Mouse (Mus musculus) spleen, postnatal 10 days (tissue): ENCODE data around the gene Ryk.
"Not testable (repeated sequence)": the region's sequence is repeated elsewhere in the genome, so short reads cannot be mapped to it uniquely, and the experiment has no call there.

Source experiments
- DNase-seq, 2 experiments: peaks; one replicate each; pipeline ENCODE4 v3.0.0; 2021 to 2022; ENCODE audit warnings: low spot score in 2 of 2

Gene Ryk

DNA sequence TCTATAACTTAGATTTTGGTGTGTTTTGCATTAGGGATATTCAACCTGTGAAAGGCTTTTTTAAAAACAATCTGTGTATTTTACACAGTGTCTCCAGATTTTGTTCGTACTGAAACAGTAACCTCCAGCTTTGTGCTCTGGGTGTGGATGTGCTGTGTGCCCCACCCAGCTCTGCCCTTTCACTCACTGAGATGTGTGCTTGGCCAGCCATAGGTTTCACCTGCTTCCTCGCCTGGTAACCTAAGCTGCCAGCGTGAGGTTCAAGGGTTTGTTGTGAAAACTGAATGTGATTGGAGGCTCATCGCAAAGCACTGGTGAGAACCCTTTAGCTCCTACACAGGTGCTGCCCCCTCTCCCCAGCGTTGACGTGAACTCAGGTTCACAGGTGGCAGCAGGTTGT lies 70.2 kb downstream of the Ryk start:
- no peak for DNase-seq

DNA sequence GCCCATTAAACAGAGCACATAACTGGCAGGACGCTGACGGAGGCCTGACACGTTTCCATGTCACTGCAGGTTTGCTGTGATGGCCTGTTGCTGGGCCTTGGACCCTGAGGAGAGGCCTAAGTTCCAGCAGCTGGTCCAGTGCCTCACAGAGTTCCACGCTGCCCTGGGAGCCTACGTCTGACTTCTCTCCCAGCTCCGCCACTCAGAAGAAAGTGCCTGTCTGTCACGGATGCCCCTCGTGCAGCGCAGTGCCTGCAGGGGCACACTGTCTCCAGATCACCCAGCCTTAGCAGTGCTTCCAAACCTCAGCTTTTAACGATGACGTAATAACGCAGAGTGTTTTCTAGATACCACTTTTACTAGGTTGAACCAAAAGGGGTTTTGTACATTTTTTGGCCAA lies 72.1 kb downstream of the Ryk start:
- no peak for DNase-seq

DNA sequence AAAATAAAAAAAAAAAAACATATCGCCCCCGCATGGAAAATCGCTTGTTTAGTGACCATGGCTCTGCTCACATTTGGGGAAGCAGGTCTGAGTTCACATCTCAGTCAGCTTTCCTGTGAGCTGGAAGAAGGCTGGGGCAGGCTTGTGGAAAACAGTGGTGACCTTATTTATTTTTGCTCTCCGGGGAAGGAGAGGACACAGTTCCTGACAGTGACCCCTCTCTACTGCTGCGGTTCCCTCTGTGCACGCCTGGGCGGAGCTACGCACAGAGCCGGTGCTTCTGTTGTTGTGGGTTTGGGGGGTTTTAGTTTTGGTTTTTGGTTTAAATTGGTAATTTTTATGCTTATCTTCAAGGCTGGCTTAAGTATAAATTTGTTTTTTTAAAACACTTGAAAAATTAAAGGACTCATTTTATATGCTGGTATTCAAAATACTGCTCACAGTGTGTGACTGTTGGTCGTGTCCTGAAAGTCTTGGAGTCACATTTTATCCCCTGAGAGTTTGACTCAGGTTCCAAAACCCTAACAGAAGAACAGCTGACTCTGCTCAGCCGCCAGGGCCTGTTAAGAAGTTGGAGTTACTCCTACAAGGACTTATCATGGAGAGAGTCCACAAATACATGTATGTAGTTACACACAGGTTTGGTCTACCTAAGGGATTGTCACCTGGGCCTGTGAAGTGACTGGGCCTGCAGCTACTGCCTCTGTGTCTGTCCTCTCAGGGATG lies 73.0 kb downstream of the Ryk start:
- DNase-seq = no peak

DNA sequence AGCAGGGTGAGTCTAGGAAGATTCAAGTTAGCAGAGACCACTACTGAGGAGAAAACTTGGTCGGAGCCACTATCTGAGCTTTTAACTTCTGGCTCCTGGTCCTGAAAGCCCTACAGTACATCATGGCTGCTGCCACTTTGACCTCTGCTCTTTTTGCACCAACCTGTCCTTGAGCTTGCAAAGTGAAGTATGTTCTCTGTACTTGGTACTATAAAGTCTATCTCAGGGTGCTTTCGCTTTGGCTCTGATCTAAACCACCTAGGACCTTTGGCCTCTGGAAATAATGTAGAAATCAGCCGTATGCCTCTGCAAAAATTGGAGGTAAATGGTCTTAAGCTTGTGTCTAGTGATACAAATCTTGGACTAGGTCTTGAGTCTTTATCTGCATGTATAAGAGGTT lies 76.8 kb downstream of the Ryk start:
- DNase-seq = no peak

DNA sequence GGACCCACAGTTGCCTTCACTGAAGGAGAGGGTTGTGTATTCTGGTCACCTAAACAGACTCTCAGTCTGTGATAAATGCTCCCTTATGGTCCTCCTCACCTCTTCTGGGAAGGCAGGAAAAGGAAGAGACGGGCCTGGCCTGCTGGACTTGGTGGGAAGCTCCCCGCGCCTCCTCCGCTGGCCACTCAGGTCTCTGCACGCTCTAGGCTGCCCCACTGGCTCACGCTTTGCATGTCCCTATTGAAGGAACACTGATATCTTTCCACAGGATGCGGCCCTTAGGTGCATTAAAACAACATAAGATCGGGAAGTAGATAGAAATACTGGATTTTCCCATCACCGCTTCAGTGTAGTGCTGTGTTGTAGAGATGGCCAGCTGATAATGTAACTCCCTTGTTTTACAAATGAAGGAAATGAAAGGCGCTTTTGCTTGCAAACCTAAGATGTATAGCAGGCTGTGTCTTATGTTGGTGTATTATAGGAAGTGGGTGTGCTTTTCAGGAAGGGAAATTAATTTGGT lies 77.9 kb downstream of the Ryk start:
- no peak for DNase-seq

DNA sequence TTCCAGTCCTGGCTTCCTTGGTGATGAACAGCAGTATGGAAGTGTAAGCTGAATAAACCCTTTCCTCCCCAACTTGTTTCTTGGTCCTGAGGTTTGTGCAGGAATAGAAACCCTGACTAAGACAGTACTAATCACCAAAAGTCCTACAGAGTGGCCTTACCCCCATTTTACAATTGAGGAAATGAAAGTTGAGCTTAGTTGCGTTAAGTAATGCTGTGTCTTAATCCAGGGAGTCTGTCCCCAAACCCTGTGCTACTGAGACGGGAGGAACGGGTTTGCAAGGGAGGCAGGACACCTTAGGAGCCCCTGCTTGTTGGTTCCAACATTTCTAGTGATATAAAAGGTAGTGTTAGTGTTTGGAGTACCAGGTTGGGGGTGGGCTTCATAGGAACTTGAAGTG lies 78.9 kb downstream of the Ryk start:
- DNase-seq = not testable (repeated sequence)

DNA sequence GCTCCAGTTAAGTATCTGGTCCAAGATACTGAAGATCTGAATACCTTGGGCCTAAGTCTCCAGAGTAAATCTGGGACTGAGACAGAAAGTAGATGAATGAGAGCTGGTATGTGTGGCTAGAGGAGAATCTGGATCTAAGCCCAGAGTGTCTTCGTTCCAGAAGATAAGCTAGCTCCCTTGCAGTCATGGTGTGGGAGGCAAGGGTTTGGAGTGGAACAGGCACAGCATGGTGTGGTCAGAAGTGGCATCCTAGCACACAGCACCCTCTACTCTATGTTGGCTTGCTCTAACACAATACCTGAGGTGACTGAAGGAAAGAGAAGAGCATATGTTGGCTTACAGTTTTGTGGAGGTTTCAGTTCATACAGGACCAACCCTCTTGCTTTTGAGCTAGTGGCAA lies 79.9 kb downstream of the Ryk start:
- DNase-seq = no peak

DNA sequence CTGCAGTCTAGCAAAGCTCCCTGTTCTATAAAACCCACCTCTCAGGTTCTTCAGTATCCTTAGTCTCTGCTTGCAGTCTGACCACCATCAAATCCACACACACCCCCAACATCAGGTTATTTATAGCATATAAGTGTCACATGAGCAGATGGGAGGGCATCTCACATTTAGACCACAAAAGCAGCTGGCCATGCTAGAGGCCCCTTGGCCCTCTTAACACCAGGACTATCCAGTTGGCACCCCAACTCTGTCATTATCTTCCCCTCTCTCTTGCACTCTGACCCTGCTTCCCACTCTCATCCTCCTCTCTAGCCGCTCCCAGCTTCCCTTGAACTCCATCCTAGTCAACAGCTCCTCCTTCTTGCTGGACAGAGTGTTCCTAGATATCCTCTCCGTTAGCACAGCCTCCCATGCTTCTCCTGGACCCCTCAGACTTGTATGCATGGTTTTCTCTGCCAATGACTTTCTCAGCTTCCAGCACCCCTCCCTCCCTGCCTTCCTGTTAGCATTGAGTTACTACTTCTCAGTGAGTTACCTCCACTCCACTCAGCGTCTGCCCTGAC lies 80.7 kb downstream of the Ryk start:
- no peak for DNase-seq

DNA sequence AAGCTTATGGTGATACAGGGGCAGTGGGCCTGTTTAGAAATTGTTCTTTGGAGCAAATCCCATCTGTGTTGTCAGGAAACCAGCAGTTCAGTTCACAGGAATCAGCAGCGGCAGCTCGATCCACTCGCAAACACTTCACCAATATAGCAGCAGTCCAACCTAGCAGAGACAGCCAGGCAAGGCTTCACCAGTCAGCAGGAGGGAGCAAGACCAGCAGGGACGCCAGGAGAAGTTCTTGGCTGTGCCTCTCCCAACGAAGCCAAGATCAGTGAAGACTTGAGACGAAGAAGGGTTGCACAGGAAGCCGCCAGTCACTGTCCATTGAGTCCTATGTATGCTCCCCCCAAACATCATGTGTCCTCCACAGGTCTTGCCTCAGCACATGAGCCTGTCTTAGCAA lies 81.4 kb downstream of the Ryk start:
- no peak for DNase-seq

DNA sequence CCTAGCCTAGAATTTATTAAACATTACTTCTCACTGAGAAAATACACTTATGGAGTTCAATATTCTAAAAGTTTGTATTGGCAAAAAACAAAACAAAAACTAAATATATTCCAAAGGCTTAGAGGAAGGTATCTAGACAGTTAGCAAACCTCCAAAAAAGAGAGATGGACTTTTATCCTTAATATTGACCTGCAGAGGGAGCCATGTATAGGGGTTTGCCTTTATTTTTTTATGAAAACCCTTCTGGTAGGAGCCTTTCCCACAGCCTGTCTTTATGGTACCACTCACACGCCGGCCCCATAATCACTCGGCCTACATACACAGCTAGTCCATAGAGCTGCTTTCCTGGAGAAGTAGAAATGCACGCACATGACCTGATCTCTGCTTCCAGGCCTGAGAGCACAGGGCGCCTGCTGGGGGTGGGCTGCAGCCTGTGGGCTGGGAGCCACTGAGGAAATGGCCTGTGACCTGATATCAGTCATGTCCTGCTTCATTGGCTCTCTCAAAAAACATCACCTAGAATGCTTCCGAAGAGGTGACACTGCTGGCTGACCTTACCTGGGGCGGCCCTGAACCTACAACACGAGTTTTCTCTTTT lies 82.9 kb downstream of the Ryk start:
- DNase-seq = no peak

DNA sequence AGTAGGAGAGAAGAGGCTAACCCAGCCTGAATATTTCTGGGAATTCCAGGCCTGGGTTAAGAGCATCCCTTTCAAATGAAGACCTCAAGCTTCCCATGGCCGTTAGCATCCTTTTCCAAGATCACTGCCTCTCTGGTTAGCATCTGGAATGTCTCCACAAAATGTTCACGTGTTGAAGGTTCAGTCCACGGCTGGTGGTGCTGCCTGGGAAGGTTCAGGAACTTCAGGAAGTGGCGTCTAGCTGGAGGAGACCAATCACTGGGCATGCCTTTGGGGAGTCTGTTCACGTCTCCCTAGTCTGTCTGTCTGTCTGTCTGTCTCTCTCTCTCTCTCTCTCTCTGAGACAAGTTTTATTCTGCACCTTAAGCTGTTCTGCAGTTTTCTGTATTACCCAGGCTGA lies 84.8 kb downstream of the Ryk start:
- DNase-seq = no peak

DNA sequence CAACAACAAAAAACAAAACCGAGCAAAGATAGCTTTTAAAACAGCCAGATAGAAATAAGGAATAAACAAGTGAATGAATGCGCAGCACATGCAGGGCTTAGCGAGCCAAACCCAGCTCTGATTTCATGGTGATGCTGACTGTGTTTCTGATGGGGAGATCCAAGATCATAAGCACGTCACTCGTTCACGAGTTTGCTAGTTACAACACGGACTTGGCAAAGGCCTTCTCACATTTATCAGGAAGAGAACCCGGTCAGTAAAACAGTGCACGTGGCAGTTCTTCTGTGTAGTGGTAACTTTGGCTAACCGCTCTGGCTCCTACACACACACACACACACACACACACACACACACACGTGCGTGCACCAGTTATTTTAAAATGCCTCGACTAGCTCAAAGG lies 87.1 kb downstream of the Ryk start:
- DNase-seq = no peak

DNA sequence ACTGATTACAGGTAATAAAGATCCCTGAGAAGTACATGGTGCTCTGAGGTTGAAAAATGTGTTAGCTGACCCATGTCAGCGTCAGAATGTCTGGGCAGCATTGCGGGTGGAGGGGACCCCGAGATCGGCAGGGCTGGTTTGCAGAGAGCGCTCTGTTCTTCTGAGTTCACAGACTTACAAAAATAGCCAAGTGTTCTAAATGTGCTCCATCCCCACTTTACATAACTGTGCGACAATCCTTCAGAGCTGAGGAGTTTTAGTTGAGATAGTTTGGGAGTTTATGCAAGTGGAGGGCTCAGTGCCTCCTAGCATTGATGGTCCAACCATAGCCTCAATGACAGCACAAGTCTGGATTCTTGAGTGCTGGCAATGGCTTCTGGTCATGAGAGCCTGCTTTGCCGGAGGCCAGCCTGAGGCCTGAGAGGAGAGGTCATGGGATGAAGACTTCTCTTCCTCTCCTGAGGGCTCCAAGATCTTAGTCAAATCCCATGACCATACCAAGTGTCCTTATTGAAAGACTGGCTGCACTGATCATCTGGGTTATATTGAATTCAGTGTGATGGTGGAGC lies 88.2 kb downstream of the Ryk start:
- DNase-seq = no peak

DNA sequence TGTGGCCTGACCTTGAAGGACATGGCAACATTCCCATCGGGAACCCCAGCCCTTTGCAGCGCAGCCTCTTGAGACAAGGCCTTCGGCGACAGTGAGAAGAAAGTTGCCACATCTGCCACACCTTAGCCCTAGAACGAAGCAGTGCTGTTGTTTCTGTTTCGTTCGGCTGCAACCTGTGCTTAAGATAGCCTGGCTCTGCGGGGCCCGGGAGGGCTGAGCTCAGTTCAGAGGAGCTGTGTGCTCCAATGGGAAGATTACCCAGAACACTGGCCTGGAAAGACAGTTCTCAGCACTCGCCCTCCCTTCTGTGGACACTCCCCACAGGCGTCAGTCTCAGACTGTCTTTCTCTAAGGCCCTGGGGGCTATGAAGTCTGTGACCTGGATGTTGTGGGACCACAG lies 89.1 kb downstream of the Ryk start:
- no peak for DNase-seq

DNA sequence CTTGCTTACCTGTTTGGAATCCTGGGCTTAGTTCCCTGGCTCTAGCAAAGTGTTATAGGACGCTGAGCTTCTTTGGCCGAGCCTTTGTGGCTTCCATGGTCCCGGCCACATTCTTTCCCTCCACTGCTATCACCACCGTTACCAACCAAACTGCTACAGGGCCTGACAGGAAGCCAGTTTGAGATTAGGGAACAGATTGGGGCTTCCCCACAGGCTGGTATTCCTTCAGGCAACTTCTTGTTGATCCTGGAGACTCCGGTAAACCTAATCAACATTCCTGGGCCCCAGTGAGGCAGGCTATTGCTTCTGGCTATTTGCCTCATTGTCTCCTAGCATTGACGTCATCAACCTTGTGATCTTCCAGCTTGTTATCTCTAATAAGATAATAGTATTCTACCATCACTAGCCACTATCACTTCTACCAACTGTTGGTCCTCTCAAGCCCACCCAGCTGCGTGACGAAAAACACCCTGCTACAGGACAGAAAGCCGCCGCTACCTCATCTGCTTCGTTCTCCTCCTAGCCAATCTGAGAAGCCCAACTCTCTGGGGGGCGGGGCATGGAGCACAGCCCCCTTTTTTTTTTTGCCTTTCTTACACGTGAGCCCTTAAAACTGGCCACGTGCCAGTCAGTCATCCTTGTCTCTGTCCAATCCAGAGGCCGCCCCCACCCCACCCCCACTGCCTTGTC lies 90.1 kb downstream of the Ryk start:
- no peak for DNase-seq

DNA sequence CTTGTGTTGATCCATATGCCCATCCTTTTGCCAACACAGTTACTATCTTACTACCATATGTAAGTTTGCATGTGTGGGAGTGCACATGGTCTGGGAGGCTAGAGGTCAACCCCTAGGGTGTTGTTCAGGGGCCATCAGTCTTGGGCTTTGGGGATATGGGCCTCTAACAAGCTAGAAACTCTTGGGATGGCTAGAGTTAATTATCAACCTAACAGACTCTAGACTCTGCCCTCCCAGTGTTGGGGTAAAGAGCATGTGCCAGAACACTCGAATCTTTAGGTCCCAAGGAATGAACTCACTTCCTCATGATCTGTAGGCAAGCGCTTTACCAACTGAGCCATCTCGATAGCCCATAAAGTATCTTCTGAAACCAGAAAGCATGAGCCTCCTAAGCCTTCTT lies 91.4 kb downstream of the Ryk start:
- DNase-seq = no peak

DNA sequence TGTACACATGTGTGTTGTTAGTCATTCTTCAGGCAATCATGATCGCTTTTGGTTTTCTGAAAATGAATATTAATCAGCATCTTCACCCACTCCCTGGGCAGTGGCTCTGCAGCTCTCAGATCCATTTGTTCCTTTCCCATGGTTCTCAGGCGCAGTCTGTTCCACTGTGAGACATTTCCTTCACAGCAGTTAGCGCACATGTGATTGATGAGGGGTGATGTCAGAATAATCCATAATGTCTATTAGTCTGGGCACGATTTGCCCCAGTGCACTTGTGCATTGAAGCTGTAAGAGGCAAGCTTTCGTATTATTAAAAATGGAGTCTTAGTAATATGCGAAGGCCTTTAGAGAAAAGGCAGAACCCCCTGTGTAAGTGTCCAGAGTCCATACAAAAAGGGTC lies 95.1 kb downstream of the Ryk start:
- DNase-seq = no peak

DNA sequence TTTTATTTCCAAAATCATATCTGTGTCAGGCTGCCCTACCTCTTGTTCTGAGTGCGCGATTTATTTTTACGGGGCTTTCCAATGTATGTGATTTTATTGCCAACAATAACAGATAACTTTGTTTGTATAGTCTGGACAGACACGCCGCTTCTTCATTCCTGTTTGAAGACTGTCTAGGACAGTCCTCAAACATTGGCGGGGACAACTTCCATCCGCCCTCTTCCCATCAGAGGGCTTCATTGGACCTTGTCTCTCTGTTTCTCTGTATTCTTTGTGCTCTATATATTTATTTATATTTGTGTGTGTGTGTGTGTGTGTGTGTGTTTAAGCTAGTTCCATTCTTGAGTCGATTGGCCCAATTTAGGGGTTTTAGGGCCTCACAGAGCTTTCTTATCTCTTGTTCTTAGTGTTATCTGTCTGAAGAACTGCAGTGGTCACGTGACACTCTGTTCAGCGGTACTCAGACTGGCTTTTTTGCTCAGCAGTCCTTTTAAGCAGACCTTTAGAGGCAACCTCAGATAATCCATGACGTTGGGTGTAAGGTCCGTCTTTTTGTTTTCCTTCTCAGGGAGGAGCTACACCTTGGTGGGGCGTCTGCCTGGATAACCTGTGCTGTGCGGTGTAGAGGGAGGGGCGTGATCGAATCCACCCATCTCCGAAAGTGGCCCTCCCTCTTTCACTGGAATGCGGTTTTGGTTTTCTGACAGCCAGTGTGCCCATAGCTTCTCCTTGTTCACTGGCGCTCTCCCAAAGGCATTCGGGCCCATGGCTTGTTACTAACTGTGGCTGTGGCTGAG lies 99.4 kb downstream of the Ryk start:
- no peak for DNase-seq

DNA sequence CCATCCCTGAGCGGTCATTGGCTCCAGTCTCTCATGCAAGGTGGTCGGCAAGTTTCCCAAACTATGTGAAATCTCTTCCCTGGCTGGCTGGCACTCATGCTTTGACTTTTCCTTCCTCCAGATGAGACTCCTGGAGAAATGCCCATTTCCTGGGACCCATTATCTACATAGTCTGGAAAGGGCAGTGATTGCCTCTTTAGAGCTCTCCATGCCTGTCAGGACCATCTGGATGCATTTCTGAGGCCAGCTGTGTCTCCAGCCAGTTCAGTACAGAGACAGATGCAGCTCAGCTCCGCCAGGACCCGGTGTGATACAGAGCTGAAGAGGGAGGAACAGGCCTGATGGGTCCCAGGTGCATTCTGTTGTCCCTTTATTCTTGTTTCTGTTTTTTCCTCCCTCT lies 107.5 kb downstream of the Ryk start:
- no peak for DNase-seq

DNA sequence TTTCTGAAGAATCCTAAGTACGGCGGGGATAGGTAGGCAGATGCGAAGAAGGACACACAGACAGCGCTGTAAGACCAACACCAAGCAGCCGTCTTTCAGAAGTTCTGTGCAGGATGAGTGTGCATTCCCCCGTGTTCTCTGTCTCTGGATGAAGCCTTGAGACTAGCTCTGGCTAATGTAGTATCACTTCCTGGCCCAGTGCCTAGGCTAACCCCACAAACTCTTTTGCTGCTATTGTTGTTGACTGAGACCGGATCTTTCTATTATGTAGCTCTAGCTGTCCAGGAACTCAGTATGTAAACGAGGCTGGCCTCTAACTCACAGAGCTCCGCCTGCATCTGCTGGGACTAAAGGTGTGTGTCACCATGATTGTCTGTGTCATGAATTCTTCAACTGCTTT lies 110.2 kb downstream of the Ryk start:
- DNase-seq = no peak

DNA sequence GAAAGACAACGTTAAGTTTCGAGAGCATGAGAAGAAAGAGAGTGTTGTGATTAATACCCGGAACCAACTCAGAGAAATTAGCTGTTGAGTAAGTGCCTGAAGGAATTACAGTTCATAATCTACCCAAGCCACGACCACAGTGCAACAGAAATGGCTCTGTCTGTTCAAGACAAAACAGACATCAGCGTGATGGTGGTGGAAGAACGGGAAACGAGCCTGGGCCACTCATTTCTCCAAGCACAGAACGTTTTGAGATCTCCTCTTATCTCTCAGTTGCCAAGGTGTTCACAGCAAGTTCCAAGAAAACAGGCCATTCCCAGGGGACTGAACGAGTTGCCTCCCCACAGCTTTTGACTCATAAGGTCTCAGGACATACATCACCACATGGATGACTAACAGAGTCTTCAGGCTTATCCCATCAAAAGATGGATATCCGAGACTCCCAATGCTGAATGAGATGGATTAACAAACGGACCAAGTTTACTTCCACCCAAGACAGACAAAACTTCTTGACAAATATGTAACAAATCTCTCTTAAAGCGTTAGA lies 111.8 kb downstream of the Ryk start:
- no peak for DNase-seq
